Mouse (Mus musculus) brown adipose tissue, adult 24 weeks (tissue): ENCODE results near the gene Gm3409. TPM values are rescaled to one million over a fixed set of nuclear protein-coding genes. Genes with fewer than 3 reads are reported as not detected.
"Not testable (repeated sequence)": the region's sequence is repeated elsewhere in the genome, so short reads cannot be mapped to it uniquely, and the experiment has no call there.

Experiments
- H3K27ac ChIP-seq: fragments of 200-500 bp; replicated peaks from 2 replicates; pipeline ENCODE4 v1.5.1; 2012; ENCODE audit warnings: low read depth, mild to moderate bottlenecking, low read length
- H3K4me1 ChIP-seq: fragments of 200-500 bp; 2 replicates; pipeline ENCODE4 v1.6.1; 2012; ENCODE audit warnings: low read length, mixed read lengths; ENCODE audit not compliant: control insufficient read depth, insufficient read depth, insufficient read length
- H3K4me3 ChIP-seq: fragments of 200-500 bp; 2 replicates; pipeline ENCODE4 v1.5.1; 2012; ENCODE audit warnings: low read depth, mild to moderate bottlenecking, low read length, moderate library complexity; ENCODE audit not compliant: insufficient read depth
- polyA plus RNA-seq: library from polyadenylated mRNA; stranded (reverse); fragments of >200 nt; gene quantifications from 2 replicates; pipeline ENCODE4 v1.2.4, GENCODE M21; 2012; ENCODE audit not compliant: missing spikeins, insufficient read depth, insufficient read length

The Gm3409 gene
- polyA plus RNA-seq: not detected in 2 replicates

DNA sequence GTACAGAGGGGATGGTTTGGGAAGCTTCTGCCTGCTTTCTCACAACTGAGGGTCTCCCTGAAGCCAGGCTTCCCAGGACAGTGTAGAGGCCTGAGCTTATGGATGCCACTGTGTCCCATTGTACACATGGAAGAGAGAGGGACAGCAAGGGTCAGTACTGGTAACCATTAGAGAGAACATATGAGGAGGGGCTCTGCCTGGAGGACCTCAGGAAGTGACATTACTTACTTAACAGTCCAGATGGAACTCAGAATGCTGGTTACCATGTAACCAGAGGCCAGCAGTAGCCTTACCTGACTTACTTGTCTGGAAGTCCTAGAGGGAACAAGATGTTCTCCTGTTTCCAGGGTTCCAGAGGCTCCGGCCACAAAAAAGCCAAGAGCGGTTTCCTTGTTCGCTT is at the start of gene Gm3409:
Gene Gm3409, plus strand, starts transcription at position 301 of the 400 bp plus-strand sequence.
- not testable (repeated sequence) for H3K4me3 ChIP-seq, H3K27ac ChIP-seq, H3K4me1 ChIP-seq

DNA sequence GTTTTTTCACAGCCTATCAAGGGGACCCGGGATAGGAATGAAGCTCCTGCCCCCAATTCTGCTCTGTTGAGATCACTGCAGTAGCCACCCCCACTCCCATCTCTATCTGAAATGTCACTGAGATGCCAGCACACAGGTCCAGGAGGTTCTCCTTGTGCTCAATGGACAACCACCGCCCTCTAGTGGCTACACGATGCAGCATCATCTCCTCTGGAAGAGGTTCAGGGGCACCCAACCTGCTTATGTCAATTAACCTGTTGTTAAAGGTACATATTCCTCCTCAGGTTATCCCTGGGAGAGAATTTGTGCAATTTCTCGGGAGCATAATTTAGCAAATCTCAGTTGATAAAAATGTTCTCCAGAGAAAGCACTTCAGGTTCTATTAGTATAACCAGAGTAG is 48.5 kb upstream of the Gm3409 start:
- H3K4me1 ChIP-seq, H3K27ac ChIP-seq, H3K4me3 ChIP-seq: not testable (repeated sequence)

GRCm38 (mm10) chr5:146491063-146491462 is 46.4 kb upstream of the Gm3409 start, which contains the start of gene Gm6370:
Gene Gm6370 (plus strand): TSS chr5:146491363.
- H3K4me1 ChIP-seq, H3K4me3 ChIP-seq, H3K27ac ChIP-seq: not testable (repeated sequence)

DNA sequence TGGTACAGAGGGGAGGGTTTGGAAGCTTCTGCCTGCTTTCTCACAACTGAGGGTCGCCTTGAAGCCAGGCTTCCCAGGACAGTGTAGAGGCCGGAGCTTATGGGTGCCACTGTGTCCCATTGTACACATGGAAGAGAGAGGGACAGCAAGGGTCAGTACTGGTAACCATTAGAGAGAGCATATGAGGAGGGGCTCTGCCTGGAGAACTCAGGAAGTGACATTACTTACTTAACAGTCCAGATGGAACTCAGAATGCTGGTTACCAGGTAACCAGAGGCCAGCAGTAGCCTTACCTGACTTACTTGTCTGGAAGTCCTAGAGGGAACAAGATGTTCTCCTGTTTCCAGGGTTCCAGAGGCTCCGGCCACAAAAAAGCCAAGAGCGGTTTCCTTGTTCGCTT is 35.3 kb upstream of the Gm3409 start, which contains the start of gene 4930449I24Rik:
Gene 4930449I24Rik, plus strand, starts transcription at position 301 of the 400 bp plus-strand sequence.
- not testable (repeated sequence) for H3K4me3 ChIP-seq, H3K27ac ChIP-seq, H3K4me1 ChIP-seq

- H3K27ac ChIP-seq, H3K4me3 ChIP-seq, H3K4me1 ChIP-seq: not testable (repeated sequence)
Observed at GRCm38 (mm10) chr5:146513823-146514222, 23.6 kb upstream of the Gm3409 start, which contains the start of gene Gm3402. Gene Gm3402 (plus strand): TSS chr5:146514123.

DNA sequence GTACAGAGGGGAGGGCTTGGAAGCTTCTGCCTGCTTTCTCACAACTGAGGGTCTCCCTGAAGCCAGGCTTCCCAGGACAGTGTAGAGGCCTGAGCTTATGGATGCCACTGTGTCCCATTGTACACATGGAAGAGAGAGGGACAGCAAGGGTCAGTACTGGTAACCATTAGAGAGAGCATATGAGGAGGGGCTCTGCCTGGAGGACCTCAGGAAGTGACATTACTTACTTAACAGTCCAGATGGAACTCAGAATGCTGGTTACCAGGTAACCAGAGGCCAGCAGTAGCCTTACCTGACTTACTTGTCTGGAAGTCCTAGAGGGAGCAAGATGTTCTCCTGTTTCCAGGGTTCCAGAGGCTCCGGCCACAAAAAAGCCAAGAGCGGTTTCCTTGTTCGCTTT is 11.9 kb upstream of the Gm3409 start, which contains the start of gene Gm3404:
Gene Gm3404, plus strand, starts transcription at position 301 of the 400 bp plus-strand sequence.
- H3K27ac ChIP-seq, H3K4me1 ChIP-seq: not testable (repeated sequence)

DNA sequence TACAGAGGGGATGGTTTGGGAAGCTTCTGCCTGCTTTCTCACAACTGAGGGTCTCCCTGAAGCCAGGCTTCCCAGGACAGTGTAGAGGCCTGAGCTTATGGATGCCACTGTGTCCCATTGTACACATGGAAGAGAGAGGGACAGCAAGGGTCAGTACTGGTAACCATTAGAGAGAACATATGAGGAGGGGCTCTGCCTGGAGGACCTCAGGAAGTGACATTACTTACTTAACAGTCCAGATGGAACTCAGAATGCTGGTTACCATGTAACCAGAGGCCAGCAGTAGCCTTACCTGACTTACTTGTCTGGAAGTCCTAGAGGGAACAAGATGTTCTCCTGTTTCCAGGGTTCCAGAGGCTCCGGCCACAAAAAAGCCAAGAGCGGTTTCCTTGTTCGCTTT is 18.4 kb downstream of the Gm3409 start, which contains the start of gene Gm3415:
Gene Gm3415, plus strand, starts transcription at position 301 of the 400 bp plus-strand sequence.
- not testable (repeated sequence) for H3K4me3 ChIP-seq, H3K4me1 ChIP-seq, H3K27ac ChIP-seq

More for the DNA sequence above, 11.9 kb upstream of the Gm3409 start, which contains the start of gene Gm3404:
- not testable (repeated sequence) for H3K4me3 ChIP-seq

DNA sequence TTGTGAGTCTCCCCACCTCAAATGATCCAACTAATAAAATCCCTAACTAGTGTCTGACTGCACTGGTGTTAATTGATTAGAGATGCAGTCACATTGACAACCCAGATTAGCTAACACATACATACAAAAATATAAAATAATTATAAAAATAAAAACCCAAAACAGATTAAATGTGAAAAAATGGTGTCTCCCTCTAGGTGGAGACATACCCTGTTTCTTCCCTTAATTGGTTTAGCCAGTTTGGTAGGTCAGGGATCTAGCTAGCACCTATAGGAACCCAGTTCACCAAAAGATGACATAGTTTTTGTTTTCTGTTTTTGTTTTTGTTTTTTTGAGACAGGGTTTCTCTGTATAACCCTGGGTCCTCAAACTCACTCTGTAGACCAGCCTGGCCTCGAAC is 26.8 kb downstream of the Gm3409 start:
- no peak overlapping the region for H3K4me3 ChIP-seq
- no peak overlapping the region for H3K27ac ChIP-seq
- H3K4me1 ChIP-seq: no peaks in the 10 kb centered on the region

GRCm38 (mm10) chr5:146567054-146567453 is 29.6 kb downstream of the Gm3409 start:
- Histone ChIP-seq H3K4me1 (no peaks in the 10 kb centered on the region), H3K27ac (no peak overlapping the region), H3K4me3 (no peak overlapping the region)

GRCm38 (mm10) chr5:146570179-146570578 is 32.7 kb downstream of the Gm3409 start:
- H3K4me3 ChIP-seq, H3K27ac ChIP-seq, H3K4me1 ChIP-seq: not testable (repeated sequence)

DNA sequence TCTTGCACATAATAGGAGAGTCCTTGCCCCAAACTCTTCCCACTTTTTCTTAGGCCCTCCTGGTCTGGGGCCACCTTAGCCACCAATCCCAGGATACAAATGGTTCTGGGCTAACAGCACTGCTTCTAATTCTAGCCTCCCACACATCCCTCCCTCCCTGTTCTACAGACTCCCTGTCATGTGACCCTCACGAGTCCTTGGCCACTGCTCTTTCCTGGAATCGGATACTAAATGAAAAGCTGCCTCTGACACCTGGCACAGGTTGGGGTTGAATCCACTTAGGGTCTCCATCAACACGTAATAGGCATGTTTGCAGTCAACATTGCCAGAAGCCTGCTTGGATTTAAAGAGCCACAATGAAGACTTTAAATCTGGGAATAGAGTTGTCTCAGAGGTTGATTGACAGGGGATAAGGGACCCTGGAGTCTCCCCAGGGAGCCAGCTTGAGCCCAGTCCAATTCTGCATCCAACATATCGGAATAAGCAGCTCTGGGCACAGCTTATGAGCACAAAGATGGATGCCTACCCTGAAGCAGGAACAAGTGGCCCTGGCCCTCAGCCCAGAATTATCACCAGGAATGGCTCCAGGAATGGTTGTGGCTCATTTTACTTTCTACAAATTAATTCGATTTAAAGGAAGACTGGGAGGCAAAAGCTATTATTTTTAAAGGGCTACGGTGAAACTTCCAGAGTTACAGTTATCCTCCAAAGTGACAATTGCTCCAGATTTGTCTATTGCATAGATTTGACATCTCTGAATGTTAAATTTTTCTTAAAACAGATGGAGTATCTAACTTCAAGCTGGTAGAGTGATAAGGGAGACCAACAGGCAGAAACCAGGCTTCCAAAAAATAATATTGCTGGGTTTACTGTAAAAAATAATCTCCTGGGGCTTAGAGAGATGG is 34.6 kb downstream of the Gm3409 start:
- H3K4me3 ChIP-seq, H3K4me1 ChIP-seq, H3K27ac ChIP-seq: not testable (repeated sequence)

- H3K4me1 ChIP-seq, H3K4me3 ChIP-seq, H3K27ac ChIP-seq: not testable (repeated sequence)
Observed at GRCm38 (mm10) chr5:146572735-146573042, 35.2 kb downstream of the Gm3409 start.

- no peak overlapping the region for H3K4me3 ChIP-seq
- no peak overlapping the region for H3K27ac ChIP-seq
- H3K4me1 ChIP-seq: no peaks in the 10 kb centered on the region
Observed at GRCm38 (mm10) chr5:146576668-146577067, 39.2 kb downstream of the Gm3409 start.

DNA sequence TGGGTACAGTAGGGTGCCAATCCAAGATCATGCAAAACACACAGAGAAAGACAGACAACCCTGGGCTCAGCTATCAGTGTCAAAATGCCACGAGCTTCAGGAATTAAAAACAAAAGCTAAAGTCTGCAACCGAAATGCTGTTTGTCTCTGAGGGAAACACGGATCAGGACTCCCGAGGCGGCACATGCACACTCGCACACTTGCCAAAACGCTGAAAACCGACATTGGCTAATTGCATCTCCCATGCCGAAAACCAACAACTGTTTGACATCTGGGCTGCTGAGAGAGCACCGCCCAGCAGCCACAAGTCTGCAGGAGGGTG is 46.7 kb downstream of the Gm3409 start:
- Histone ChIP-seq H3K27ac (no peak overlapping the region), H3K4me3 (no peak overlapping the region), H3K4me1 (no peaks in the 10 kb centered on the region)

GRCm38 (mm10) chr5:146584478-146585306 is 47.2 kb downstream of the Gm3409 start, which contains the start of gene Gpr12:
Gene Gpr12 (minus strand): TSS chr5:146585239.
- Histone ChIP-seq H3K4me1 (no peaks in the 10 kb centered on the region), H3K27ac (no peak within 1 kb of the TSS), H3K4me3 (no peak within 1 kb of the TSS)
